Mouse (Mus musculus): ENCODE measurements at regions not wholly inside any gene's neighbourhood (a gene's known extent, or its start where the extent isn't known, plus 50 kb on each side); places are given as distances from the start of the nearest gene placed in this dataset.
A peak's percentile ranks its signal among the peaks of the same experiment; 100 is the strongest.

DNA sequence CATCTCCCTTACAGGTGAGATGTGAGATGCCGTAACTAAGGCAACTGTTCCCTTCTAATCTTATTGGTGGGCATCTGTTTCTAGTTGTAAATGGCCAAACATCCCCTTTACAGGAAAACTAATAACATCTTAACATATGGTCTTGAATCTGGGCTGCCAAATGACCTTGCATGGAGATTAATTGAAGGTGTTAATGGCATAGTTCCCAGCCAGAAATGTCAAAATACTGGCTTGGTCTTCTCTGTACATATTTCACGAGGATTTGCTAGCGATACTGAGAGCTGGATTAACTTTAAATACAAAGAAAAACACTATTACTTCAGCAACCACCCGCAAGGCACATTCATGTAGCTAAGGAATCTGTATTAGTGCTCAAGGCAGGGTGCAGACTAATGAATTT is 244.0 kb upstream of the Meis1 start:
- H3K27me3 ChIP-seq (ENCODE audit: control insufficient read depth, insufficient read depth, low read length), result no peaks in the 10 kb centered on the region
- no peaks in the 10 kb centered on the region for H3K36me3 ChIP-seq (ENCODE audit: control insufficient read depth, insufficient read depth, low read length)
- no peak overlapping the region for H3K4me2 ChIP-seq (replicated peaks; ENCODE audit: low read depth, low read length, severe bottlenecking)
- H3K9ac ChIP-seq (ENCODE audit: low read depth, low read length, severe bottlenecking), result no peak overlapping the region
- H3K9me3 ChIP-seq (ENCODE audit: control insufficient read depth, low read length), result no peaks in the 10 kb centered on the region
- no peak overlapping the region for H3K4me3 ChIP-seq (replicated peaks; ENCODE audit: low read length)
- WGBS, result 31% methylated on average over 4 of the region's 4 CpGs
- peaks cover 8% of the 10 kb centered on the region for H3K4me1 ChIP-seq (ENCODE audit: control insufficient read depth, insufficient read depth, low read length)
- H3K27ac ChIP-seq (replicated peaks; ENCODE audit: low read depth, low read length), result no peak overlapping the region
- DNase-seq (ENCODE audit: low spot score) (no peak), ATAC-seq (ENCODE audit: low FRiP score, low read depth) (no peak)
- no peak for TF ChIP-seq POLR2A (IDR thresholded peaks at IDR 0.05; ENCODE audit: borderline replicate concordance, extremely low read depth, insufficient read depth, insufficient read length)

DNA sequence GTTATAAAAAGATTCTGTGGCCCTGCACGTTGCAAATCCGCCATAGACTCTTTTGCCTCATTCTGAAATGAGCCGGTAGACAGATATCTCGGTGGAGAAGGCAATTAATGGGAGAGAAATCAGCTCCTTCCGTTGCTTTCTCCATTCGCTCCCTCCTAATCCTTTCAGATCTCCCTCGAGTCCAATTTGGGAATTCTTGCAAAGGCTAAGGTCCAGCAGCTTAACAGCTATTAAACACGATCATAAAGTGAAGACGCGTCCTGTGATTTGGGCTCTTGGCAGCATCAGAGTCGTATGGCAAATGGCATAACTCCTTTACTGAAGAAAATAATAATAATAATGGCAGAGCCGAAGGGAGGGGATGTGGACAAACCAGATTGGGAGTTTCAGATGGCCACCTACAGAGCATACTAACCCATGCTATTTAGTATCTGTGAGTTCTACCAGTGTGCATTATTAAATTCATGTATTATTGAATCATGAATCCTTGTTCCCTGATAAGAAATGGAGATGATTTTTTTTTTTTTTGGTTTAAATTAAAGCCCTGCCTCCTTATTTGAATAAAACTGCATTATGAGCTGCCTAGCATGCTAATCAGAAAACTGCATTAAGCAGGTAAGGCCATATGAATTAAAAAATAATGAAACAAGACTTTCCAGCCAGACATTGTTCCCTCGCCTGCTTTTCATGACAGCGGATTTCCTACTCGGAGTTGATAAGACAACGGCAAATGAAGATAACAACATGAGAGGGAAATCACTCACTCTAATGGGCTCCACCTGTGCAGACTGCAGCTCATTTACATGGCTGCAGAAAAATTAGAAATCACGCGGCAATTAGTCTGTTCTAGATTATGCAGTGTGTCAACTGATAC is 246.2 kb upstream of the Meis1 start:
- no peak overlapping the region for H3K9ac ChIP-seq (ENCODE audit: low read depth, low read length, severe bottlenecking)
- no peaks in the 10 kb centered on the region for H3K27me3 ChIP-seq (ENCODE audit: control insufficient read depth, insufficient read depth, low read length)
- H3K4me3 ChIP-seq (replicated peaks; ENCODE audit: low read length), result no peak overlapping the region
- H3K4me2 ChIP-seq (replicated peaks; ENCODE audit: low read depth, low read length, severe bottlenecking), result no peak overlapping the region
- H3K36me3 ChIP-seq (ENCODE audit: control insufficient read depth, insufficient read depth, low read length), result no peaks in the 10 kb centered on the region
- ATAC-seq (ENCODE audit: low FRiP score, low read depth) (no peak), DNase-seq (ENCODE audit: low spot score) (no peak)
- no peak for TF ChIP-seq POLR2A (IDR thresholded peaks at IDR 0.05; ENCODE audit: borderline replicate concordance, extremely low read depth, insufficient read depth, insufficient read length)
- no peaks in the 10 kb centered on the region for H3K9me3 ChIP-seq (ENCODE audit: control insufficient read depth, low read length)
- H3K4me1 ChIP-seq (ENCODE audit: control insufficient read depth, insufficient read depth, low read length), result peaks cover 8% of the 10 kb centered on the region
- 31% methylated on average over 18 of the region's 18 CpGs for WGBS
- H3K27ac ChIP-seq (replicated peaks; ENCODE audit: low read depth, low read length), result no peak overlapping the region

DNA sequence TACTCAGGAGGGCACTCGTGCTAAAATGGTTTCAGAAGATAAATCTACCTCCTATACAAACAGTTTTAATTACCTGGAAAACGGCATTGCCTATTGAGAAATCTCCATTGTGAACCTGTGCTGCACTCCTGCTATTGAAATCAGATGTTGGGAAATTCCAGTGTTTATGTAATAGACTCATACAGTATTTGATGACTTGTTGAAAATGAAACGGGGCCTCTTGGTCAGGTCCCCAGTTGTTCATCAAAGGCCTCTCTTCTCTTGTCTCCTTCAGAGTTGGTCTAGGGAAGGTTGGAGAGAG is 246.8 kb upstream of the Meis1 start:
- no peak for TF ChIP-seq POLR2A (IDR thresholded peaks at IDR 0.05; ENCODE audit: borderline replicate concordance, extremely low read depth, insufficient read depth, insufficient read length)
- Histone ChIP-seq H3K36me3 (ENCODE audit: control insufficient read depth, insufficient read depth, low read length) (no peaks in the 10 kb centered on the region), H3K4me3 (replicated peaks; ENCODE audit: low read length) (no peak overlapping the region), H3K27me3 (ENCODE audit: control insufficient read depth, insufficient read depth, low read length) (no peaks in the 10 kb centered on the region), H3K4me2 (replicated peaks; ENCODE audit: low read depth, low read length, severe bottlenecking) (no peak overlapping the region), H3K9ac (ENCODE audit: low read depth, low read length, severe bottlenecking) (no peak overlapping the region), H3K27ac (replicated peaks; ENCODE audit: low read depth, low read length) (no peak overlapping the region), H3K9me3 (ENCODE audit: control insufficient read depth, low read length) (no peaks in the 10 kb centered on the region), H3K4me1 (ENCODE audit: control insufficient read depth, insufficient read depth, low read length) (peaks cover 8% of the 10 kb centered on the region)
- 22% methylated on average over 3 of the region's 3 CpGs for WGBS
- ATAC-seq (ENCODE audit: low FRiP score, low read depth) (no peak), DNase-seq (ENCODE audit: low spot score) (peak; percentile 16)

DNA sequence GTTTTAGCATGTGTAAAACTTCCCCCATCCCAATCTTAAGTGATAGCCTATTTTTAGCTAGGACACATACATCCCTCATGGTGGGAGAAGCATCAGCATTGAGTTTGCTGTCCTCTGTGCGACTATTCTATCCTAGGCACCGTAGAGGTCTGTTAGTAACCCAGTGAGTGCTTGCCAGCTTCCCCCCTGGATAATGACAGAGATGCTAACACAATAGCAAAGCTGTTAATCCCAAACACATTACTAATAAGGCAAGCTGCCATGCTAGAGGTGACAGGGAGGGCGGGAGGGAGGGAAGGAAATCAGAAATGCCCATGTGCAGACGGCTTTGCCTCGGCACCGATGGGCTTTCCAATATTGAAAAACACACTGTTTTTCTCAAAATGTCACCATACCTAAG is 272.2 kb upstream of the Meis1 start:
- 77% methylated on average over 6 of the region's 6 CpGs for WGBS
- Histone ChIP-seq H3K4me1 (ENCODE audit: control insufficient read depth, insufficient read depth, low read length) (no peaks in the 10 kb centered on the region), H3K27ac (replicated peaks; ENCODE audit: low read depth, low read length) (no peak overlapping the region), H3K36me3 (ENCODE audit: control insufficient read depth, insufficient read depth, low read length) (no peaks in the 10 kb centered on the region), H3K4me2 (replicated peaks; ENCODE audit: low read depth, low read length, severe bottlenecking) (no peak overlapping the region), H3K9me3 (ENCODE audit: control insufficient read depth, low read length) (no peaks in the 10 kb centered on the region), H3K27me3 (ENCODE audit: control insufficient read depth, insufficient read depth, low read length) (no peaks in the 10 kb centered on the region), H3K9ac (ENCODE audit: low read depth, low read length, severe bottlenecking) (no peak overlapping the region), H3K4me3 (replicated peaks; ENCODE audit: low read length) (no peak overlapping the region)
- DNase-seq (ENCODE audit: low spot score), result no peak
- no peak for TF ChIP-seq POLR2A (IDR thresholded peaks at IDR 0.05; ENCODE audit: borderline replicate concordance, extremely low read depth, insufficient read depth, insufficient read length)
- ATAC-seq (ENCODE audit: low FRiP score, low read depth), result no peak

DNA sequence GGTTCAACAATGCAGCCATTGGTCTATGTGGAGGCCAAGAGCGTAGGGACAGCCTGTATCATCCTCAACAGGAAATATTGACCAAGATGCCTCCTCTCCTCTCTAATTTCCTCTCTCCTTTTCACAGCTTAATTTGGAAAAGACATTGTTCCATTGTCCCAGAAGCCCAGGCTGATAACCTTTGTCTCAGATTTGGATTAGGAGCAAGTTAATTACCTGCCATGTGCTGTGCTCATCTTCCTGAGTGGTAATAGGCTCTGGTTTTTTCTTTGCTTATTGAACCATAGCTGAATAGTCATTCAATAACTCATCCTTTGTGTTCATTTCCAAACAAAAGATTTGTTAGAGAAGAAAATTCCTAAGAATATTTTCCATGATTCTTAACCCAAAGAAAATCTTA is 280.6 kb upstream of the Meis1 start:
- Histone ChIP-seq H3K4me2 (replicated peaks; ENCODE audit: low read depth, low read length, severe bottlenecking) (no peak overlapping the region), H3K9me3 (ENCODE audit: control insufficient read depth, low read length) (no peaks in the 10 kb centered on the region), H3K27me3 (ENCODE audit: control insufficient read depth, insufficient read depth, low read length) (no peaks in the 10 kb centered on the region), H3K36me3 (ENCODE audit: control insufficient read depth, insufficient read depth, low read length) (no peaks in the 10 kb centered on the region), H3K4me1 (ENCODE audit: control insufficient read depth, insufficient read depth, low read length) (no peaks in the 10 kb centered on the region), H3K27ac (replicated peaks; ENCODE audit: low read depth, low read length) (no peak overlapping the region), H3K9ac (ENCODE audit: low read depth, low read length, severe bottlenecking) (no peak overlapping the region), H3K4me3 (replicated peaks; ENCODE audit: low read length) (no peak overlapping the region)
- DNase-seq (ENCODE audit: low spot score) (no peak), ATAC-seq (ENCODE audit: low FRiP score, low read depth) (no peak)
- no peak for TF ChIP-seq POLR2A (IDR thresholded peaks at IDR 0.05; ENCODE audit: borderline replicate concordance, extremely low read depth, insufficient read depth, insufficient read length)
- WGBS, result 100% methylated on average over 1 of the region's 1 CpGs
